Mouse (Mus musculus) CH12.LX (cell line): ENCODE data around the gene Tln2.
A peak's percentile ranks its signal among the peaks of the same experiment; 100 is the strongest.

Experiments used
- CHD1 ChIP-seq: IDR thresholded peaks from 2 replicates; pipeline ENCODE4 v1.6.1; 2012; ENCODE audit warnings: low read depth, low read length, improper control_type of control experiment, inconsistent platforms
- CHD2 ChIP-seq: IDR thresholded peaks from 2 replicates; pipeline ENCODE4 v1.6.1; 2011; ENCODE audit warnings: low read length, improper control_type of control experiment
- CTCF ChIP-seq, 2 experiments: IDR thresholded peaks in 1 of 2; conservative IDR thresholded peaks in 1 of 2; 2 replicates each; pipeline ENCODE4 v1.5.1; 2011 to 2012; ENCODE audit warnings: low read depth in 2 of 2, low read length in 2 of 2, improper control_type of control experiment in 1 of 2, inconsistent platforms in 1 of 2, mild to moderate bottlenecking in 1 of 2, moderate library complexity in 1 of 2
- EP300 ChIP-seq: IDR thresholded peaks from 2 replicates; pipeline ENCODE4 v1.6.1; 2011; ENCODE audit warnings: low read length, improper control_type of control experiment
- MAX ChIP-seq: IDR thresholded peaks from 2 replicates; pipeline ENCODE4 v1.6.1; 2011; ENCODE audit warnings: low read length, improper control_type of control experiment
- POLR2A ChIP-seq: IDR thresholded peaks from 2 replicates; pipeline ENCODE4 v1.6.1; 2011; ENCODE audit warnings: low read depth, mild to moderate bottlenecking, improper control_type of control experiment, low read length
- POLR2AphosphoS2 ChIP-seq: IDR thresholded peaks from 2 replicates; pipeline ENCODE4 v1.6.1; 2011; ENCODE audit warnings: low read depth, low read length, improper control_type of control experiment

DNA sequence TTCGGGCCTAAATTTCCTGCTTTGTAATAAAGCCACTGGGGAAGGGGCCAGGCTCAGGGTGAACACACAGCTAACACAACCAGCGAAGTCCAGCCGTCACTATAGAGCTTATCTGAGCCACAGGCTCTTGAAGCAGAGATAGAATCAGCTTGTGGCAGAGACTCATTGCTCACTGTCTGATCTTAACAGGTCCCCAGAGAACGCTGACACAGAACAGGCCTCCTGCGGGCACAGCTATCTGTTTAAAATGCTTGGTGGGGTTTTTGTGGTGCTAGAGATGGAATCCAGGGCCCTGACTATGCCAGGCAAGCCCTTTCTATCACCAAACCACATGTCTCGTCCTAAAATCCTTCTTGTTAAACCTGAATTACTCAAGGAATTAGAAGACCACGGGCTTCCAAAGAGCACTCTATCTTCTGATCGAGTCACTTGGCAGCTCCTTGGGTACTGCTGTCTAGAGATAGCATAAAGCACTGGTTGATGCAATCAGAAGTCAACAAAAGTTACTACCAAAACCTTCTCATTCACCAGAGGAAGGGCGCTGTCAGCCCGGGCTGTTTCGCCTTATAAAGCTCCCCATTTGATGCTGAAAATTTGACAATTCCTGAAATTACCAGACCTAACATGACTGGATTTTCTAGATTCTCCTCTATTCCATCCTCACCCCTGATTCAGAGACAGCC lies 95.9 kb downstream of the Tln2 start:
- TF ChIP-seq CTCF (conservative IDR thresholded peaks at IDR 0.05 in 1 of 2, IDR thresholded peaks at IDR 0.05 in 1 of 2; ENCODE audit: low read depth in 2 of 2, low read length in 2 of 2) (no peak), CHD2 (0 out of 2 replicates have a peak, but pooled peaks have one; percentile 37), EP300 (peak; percentile 93), MAX (peak; percentile 30; the same call in 1 of the 2 replicates), POLR2A (no peak), POLR2AphosphoS2 (no peak), CHD1 (no peak)
